Mouse (Mus musculus): ENCODE data around the gene Cdk6.
"Not testable (repeated sequence)": the region's sequence is repeated elsewhere in the genome, so short reads cannot be mapped to it uniquely, and the experiment has no call there.

Gene Cdk6

DNA sequence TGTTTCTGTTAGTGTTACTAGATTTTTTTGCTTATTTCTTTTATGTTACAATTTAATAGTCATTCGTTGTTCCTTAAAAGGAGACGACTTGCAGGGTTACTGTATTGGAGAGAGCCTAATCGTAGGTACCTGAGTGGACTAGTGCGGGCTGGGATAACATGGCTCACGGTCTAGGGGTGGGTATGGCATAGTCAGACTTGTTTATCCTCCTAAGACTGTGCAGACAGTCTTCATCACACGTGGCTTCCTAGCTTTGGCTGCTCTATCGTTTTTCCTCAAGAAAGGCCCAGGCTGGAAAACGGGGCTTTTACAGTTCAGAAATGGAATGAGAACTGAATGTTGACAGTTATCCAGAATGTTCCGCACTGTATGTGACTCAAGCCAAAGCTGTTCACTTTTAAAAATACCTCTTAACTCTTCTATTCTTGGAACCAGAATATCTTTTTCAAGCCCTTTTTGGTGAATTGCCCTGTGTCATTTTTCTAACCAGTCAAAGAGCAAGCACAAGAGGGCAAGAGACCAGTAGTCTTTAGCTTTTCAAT lies 39.5 kb downstream of the Cdk6 start:
- no peak for DNase-seq (ENCODE audit: low read depth, low spot score)

DNA sequence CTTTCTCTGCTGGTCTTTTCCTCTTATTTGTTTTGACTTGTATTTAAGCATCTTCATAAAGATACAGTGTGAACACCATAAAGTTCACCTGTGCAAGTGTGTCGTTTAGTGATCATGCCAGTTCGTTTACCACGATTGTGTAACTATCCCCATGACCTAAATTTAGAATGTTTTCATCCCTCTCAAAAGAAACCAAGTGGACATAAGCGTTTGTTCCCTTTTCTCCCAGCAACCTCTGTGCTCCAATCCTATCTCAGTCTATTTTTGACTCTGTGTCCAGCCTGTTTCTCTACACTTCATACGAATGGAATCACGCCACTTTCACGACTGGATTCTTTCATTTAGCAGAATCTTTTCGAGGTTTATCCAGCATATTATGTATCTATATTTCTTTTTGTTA lies 40.5 kb downstream of the Cdk6 start:
- DNase-seq (ENCODE audit: low read depth, low spot score): no peak

DNA sequence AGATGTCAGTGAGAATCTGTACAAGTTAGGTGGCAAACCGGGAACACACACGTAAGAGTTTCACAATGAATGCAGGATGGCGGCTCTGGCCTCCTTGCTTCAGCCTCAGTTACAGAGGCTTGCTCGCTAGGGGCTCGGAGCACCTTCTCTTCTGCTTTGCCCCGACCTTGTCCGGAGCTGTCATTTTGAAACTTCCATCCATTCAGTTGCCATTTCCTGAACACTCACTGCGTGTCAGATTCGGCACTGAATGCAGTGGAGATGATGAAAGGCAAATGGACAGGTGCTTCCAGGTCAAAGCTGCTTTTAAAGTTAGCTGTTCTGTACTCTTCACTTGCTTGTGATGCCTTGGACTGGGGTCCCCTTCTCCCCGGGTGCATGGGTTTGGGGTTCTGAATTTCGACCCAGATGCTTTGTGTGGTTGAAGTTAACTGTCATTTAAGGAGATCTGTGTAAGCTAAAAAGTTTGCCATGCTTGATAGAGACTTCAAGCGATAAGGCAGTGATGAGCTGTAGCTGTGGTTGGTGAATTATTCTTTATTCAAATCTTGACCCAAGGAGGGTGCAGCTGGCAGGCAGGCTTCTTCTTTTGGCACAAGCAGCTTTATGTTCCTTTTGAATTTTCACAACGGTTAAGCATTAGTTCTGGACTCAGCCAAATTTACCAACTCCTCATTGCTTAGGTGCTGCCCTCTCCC lies 41.2 kb downstream of the Cdk6 start:
- DNase-seq (ENCODE audit: low read depth, low spot score): no peak

DNA sequence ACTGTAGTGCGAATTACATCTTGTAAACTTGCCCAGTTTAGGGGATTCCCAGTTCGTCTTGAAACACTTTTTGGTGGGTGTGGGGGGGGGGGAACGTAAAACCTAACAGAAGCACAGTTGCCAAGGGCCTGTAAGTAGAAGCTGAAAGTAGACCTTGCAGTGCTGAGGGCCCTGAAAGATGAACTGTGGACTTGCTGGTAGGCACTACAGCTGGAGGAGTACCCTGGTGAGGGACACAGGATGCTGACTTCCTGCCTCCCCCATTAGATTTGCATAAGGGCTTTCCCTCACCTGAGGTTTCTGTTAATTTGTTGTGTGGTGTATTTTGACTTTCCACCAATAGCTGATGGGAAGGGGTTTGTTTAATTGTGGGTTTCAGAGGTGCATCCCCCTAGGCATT lies 42.3 kb downstream of the Cdk6 start:
- no peak for DNase-seq (ENCODE audit: low read depth, low spot score)

DNA sequence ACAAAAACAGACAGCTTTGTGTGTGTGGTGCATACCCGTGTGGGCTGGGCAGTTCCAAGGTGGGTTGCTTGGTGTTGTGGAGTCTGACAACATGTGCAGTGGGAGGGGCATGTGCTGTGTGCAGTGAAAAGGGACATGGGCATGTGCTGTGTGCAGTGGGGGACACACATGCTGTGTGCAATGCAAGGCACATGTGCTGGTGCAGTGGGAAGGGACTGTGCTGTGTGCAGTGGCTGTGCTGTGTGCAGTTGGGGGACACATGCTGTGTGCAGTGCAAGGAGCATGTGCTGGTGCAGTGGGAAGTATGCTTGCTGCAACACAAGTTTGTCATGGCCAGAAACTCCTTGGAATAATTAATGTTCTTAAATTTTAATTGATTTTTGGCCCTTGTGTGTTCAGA lies 43.8 kb downstream of the Cdk6 start:
- DNase-seq (ENCODE audit: low read depth, low spot score): no peak

DNA sequence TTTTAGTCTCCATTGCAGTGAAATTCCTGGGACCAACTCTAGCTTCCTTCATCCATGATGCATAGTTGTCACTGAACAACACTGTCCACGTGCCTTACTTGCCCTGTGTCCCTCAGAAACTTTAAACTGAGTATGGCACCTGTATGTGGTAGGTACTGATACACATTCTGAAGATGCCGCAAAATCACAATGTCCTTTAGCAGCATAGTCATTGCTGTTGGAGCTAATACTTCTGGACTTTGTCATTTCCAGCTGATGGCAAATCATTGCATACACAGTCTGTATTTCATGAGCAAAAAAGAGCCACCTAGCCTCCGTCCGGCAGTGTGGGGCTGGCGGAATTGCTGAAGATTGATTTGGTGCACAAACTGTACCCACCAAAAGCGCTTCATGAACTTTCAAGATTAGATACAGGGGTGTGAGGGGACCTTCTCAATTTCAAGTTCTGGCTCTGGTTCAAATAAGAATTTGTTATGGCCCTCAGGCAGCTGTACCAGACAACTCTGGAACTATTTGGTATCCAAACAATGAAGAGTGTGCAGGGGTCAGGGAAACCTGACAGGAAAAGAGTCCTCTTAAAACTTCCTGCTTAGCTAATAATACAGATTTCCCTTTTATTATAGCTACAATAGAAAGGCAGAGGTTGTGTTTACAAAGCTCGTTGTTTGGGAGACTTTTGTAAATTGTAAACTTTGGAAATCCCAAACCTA lies 44.9 kb downstream of the Cdk6 start:
- DNase-seq (ENCODE audit: low read depth, low spot score): no peak

DNA sequence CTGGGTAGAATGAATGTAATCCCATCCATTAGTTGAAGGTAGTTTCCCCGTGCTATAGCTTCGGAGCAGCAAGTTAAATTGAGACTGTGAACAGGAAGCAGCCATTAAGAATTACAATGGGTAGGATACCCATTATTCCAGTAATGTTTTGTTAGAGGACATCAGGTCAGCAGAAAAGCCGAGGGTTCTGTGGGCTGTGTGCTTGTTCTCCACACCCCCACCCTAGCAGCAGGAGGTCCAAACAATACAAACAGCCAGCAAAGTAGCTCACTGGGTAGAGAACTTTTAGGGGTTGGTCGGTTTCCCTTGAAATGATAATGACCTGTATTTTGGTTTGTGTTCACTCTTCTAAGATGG lies 45.4 kb downstream of the Cdk6 start:
- DNase-seq (ENCODE audit: low read depth, low spot score): no peak

DNA sequence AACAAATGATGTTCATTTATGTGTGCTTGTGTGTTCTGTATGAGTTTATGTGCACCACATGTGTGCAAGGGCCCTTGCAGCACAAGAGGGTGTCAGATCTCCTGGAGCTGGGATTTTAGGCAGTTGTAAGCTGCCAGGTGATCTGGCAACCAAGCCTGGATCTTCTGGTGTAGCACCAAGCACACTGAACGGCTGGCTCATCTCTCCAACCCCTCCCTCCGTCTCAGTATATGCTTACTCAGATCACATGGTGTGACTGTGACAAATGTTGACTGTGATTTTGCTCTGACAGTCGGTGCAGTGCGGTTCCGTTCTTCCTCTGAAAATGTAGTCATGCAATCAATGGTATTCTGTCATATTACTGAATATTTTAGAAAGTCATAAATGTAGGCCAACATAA lies 45.9 kb downstream of the Cdk6 start:
- DNase-seq (ENCODE audit: low read depth, low spot score): no peak

DNA sequence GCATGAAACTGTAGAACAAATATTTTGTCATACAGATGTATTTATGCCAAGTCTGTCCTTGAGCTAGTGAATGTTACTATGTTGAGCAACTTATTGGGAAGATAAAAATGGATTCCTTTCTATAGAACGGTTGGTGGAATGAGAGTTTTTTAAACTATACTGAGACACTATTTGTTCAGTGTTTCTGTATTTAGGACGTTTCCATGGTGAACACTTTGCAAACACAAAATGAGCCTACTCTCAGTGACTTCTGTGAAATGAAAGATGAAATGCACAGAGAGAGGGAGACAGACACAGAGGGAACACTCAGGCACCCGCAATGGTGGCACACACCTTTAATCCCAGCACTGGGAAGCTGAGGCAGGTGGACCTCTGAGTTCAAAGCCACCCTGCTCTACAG lies 51.6 kb downstream of the Cdk6 start:
- DNase-seq (ENCODE audit: low read depth, low spot score): no peak

DNA sequence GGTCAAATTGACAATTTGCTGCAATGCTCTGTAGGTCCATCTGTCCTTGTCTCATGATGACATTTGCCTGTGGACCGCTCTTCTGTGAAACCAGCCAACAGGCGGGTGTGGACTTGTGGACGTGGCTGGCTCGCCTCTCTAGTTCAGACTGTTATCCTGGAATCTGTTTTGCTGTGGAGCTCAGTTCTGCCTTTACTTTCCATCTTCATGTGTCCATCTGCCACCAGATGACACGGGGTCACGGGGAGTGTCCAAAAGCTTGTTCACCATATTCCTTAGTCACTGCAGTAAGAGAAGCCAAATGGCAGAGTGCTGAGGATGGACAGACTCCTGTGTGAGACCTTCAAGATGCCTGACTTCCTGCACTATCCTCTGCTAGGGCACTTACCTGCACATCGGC lies 52.9 kb downstream of the Cdk6 start:
- no peak for DNase-seq (ENCODE audit: low read depth, low spot score)

DNA sequence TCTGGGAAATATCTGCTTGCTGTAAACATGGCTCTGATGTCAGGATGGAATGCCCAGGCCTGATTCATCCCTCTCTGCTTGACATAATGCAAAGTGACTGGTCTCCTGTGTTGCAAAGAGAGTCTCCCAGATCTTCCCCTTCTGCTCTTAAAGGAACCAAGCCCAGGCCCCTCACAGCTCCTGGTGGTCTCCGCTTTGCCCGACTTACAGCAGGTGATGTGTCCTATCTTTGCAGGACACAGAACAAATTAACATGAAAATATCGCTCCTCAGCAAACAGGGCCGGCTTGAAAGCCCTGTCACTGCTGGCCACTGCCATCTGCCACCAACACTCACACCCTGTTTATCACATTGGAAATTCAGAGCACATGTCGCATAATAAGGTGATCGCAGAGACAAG lies 53.7 kb downstream of the Cdk6 start:
- DNase-seq (ENCODE audit: low read depth, low spot score): no peak

DNA sequence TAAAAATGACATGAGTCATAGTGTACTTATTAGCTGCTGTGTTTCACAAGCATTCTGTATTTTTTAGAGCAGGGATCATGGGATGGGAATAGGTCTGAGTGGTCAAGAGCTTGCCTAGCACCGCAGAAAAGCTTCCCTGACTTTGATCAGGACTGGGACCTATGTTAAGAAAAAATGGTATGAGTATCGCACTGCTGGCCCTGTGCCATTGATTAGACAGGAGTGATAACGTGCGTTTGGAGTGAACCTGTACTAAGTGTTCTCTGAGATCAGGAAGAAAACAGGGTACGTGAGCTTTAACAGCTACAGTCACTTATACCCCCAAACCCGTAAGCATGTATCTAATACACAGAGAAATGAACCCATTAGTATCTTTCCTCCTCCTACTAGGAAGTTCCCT lies 54.9 kb downstream of the Cdk6 start:
- no peak for DNase-seq (ENCODE audit: low read depth, low spot score)

DNA sequence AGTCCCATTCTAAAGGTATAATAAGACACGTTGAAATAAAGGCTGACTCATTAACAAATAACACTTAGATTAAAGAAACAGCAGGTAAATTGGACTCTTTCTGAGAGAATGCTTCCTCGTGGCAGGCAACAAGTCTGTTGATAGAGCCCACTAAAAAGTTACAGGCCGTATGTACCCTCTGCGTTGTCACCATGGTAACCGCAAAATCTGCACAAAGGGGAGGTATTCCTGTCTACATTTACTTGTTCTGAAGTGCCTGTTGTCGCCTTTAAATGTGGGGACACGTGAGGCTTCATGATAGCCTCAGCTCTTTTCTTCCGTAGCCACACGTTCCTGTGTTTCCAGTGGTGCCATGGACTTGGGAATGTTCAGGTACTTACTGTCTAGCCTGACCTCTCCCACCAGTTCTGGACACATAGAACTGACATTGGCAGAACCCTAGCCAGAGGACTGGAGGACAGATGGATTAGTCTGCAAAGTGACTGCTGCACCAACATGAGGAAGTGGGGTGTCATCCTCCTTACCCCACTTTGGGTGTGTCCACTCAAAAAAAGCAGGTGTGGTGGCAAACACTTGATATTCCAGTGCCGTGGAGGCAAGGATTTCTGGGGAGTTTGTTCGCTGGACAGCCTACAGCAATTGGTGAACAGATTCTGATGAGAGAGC lies 55.8 kb downstream of the Cdk6 start:
- DNase-seq (ENCODE audit: low read depth, low spot score): no peak

DNA sequence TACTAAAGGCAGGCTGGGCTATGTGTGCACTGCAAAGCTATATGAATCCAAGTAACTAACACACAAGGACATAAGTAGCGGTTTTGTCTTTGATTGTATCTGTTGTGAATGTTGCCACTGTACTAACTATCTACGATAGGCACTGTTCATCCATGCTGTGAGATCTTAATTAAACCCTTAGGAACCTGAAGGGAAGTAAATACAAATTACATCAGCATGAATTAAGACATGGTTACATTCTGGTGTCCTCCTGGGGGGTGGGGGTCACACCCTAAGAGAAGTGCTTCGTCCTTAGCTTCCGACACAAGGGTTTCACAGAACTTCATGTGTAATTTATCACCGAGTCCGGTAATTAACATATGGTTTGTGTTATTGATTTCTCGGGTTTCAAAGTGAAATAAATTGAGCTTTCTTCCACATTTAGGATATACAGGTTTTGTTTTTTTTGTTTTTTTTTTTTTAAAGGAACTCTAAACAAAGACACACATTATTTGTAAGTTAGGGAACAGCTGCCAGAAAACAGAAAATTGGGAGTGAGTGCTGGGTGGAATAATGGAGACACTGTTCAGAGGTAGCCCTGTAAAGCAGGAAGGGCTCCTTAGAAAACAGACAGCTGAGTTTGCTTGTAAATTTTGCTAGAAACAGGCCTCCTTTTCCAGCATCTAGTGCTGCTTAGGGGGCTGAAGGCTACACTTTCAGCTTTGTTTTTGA lies 58.7 kb downstream of the Cdk6 start:
- no peak for DNase-seq (ENCODE audit: low read depth, low spot score)

DNA sequence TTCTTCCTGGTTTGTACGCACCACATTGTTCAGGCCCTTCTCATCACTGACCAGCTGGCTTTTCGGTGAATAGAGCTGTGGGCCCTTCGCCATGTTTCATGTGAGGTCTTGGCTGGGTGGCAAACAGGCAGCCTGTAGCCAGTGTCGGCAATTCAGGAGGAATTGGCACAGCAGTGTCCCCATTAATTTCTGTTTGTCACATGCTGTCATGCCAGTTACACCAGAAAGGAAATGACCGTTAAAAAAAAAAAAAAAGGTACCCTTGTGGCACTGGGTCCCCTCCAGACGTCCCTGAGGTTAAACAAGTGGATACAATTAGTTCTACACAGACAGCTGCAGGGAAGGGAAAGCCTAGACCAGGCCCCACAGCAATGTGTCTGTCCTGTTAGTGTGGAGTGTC lies 63.8 kb downstream of the Cdk6 start:
- no peak for DNase-seq (ENCODE audit: low read depth, low spot score)

DNA sequence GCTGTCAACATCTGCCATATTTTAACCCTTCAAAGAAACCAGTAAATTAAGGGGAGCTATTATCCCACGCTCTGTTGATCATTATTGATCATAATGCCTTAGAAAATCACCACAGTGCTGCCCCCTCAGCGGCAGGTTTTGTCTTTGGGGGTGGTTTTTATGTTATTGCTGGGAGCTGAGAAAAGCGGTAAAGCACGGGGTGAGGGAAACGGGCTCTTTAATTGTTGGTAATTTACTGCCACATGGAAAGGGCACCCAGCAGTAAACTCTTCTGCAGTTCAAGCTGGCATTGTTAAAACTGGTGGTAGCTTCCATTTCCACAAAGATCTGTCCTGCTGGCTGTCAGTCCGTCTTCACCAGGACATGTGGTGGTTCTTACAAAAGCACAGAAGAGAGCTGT lies 64.2 kb downstream of the Cdk6 start:
- DNase-seq (ENCODE audit: low read depth, low spot score): no peak

DNA sequence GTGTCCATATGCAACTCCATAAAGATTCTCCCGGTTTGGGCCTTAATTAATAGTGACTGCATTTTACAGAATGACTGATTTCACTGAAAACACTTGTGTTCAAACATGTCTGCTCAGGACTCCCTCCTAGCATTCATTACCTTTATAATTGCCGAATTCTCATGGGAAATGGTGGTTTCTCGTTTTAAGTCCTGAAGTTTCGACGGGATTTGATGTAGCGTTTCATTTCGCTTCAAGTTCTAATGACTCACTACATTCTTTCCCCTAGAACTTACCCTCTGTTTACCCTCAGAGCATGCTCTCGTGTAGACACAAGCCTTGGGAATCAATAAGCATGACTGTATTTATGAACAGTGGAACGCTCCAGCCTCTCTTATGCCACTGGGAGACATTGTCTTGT lies 66.6 kb downstream of the Cdk6 start:
- DNase-seq (ENCODE audit: low read depth, low spot score): no peak

DNA sequence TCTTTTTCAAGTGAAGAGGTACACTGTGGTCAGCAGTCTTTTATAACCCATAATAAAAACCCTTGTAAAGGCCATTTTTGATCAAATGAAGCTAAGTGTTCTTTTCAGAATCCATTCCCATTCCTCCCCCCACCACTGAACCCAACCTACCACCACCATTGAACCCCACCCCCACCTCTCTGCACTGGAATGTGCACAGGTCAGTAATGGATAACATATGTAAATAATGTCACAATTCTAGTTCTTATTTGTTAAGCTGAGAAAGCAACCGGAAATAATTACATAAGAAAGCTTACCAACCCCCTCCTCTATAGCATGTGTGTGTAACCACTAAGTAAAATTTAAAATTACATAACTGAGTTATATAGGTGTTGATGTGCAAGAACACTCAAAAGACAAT lies 76.9 kb downstream of the Cdk6 start:
- not testable (repeated sequence) for DNase-seq (ENCODE audit: low read depth, low spot score)

DNA sequence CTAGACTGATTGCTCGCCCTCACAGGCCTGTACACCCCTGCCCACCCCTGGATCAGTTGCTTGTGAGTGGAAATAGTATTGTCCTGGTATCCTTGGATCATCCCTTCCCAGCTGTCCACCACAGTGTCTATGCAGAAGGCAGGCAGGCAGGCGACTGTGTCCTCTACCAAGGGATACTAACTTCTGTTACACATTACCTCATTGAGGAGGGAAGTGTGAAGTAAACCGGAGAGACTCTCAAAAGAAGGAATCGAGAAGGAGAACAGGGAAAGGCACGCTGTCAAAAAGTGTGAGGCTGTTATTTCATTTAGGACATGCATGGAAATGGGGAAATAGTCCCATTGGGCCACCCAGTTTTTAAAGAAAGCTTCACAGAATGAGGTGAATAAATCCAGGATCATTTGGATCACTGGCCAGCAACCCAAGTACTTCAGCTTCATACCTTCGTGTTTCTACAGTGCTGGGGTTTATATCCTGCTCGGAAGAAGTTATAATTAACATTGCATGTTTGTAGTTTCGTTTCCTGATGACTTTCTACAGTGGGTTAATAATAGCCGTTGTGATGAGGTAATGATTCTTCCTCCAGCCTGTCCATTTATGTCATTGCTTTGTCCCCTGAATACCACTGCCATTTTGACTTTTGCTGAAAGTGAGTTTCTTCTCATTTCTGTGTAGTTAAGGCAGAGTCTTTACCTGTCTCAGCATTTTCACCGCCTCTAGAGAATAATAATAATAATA lies 79.0 kb downstream of the Cdk6 start:
- no peak for DNase-seq (ENCODE audit: low read depth, low spot score)

DNA sequence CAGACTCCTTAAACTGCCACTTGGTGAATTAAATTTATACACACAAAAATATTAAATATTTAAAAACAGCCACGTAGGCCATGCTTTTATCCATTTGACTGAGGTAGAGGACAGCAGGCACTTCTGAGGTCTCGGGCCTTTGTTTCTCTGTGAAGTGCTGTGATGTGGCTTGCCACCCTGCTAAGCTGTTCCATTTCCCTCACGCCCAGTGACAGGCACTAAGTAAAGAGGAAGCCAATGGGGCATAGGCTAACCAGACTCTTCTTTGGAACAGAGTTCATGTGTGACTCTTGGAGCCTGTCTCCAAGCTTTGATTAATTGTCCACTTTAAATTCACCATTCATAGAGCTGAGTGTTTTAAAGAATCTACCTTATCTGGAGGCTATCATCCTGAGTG lies 79.5 kb downstream of the Cdk6 start:
- no peak for DNase-seq (ENCODE audit: low read depth, low spot score)

DNA sequence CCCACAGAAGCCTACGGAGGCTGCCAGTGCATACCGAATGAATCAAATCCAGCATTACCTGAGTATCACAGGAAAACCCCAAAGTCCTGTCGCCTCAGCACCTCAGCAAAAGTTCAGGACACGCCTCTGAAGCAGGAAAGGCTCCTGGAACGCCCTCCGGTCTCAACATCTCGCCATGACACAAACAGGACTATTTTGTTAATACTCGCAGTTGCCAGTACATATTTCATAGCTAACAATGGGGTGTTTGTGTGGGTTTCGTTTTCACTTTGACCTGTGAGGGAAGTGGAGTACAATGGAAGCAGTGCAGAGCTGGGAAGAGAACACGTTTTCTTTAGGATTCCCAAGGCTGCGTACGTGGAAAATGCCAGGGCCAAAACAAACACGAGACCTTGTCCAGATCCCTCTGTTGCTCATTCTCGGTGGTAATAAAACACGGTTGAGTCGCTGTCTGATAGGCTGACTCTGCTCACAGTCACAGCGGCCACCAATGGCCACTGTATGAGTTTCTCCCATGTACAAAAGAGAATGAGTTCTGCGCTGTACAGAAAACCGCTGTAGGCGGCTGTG lies 91.9 kb downstream of the Cdk6 start:
- DNase-seq (ENCODE audit: low read depth, low spot score): not testable (repeated sequence)

Data from retina, postnatal 7 days (tissue).